Comparison of ENCODE assay signal across 1 mouse cellular context in the genomic region with DNA sequence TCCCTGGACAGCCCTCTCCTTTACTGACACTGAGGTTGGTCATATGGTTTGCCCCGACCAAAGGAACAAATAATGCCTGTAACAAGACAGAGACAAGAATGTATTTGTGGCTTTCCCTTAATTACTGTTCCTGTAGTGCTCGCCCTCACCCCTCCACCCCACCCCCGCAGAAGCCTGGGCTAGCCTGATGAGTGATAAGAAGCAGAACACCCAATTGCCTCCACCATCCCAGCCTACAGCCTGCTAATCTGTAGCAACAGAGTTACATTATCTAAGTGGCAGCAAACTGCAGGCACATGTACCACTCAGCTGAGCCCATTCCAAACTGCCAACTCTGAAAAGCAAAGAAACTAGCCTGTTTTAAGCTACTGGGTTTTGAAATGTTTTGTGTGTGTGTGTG.
TF ChIP-seq lines count a peak whose summit lies in the region.

No protein-coding gene starts in this region.

TF ChIP-seq in MEL, 35 proteins besides CTCF, POLR2A, EP300 and RAD21 (continued from another document):
- no peak for TF ChIP-seq MEF2A (IDR thresholded peaks at IDR 0.05; ENCODE audit: extremely low read depth, insufficient replicate concordance, low read depth, low read length, poor library complexity, severe bottlenecking)
